Mouse (Mus musculus): ENCODE measurements around the gene Vegfb. TPM values are rescaled to one million over a fixed set of nuclear protein-coding genes. Genes with fewer than 3 reads are reported as not detected.

The Vegfb gene
- 7.6 TPM for polyA plus RNA-seq (2017; shearing (Covaris generic))

DNA sequence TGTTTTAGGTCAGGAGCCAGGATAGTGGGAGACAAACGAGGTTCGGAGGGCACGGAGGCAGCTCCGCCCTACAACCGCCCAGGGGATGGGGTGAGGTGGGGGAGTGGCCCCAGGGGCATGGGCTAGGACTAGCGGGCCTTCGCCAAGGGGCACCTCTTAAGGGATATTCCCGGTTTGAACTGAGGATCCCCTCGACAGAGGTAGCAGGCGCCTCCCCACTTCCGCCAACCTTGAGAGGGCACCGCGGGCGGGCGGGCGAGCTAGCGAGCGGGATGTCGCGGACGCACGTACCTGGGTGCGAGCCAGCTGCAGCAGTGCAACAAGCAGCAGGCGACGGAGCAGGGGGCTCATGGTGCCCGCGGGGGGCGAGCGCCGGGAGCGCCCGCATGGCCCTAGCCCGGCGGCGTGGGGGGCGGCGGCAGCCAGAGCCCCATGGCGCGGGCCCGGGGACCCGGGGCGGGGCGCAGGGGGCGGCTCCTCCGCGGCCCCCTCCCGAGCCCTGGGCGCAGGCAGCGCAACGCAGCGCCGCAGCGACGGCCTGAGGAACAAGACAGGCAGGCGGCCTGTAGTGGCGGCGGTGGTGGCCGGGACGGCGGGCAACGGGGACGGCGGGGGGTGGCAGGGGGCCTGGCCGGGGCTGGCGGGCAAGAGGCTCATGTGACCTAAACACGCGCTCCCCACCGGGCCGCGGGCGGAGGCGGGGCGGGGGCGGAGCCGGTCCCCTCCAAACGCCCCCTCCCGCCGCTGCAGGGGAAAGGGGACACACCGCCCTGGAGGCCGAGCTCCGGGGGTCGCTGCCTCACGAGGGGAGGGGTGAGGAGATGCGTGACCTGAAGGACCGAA, at the start of gene Vegfb:
Gene Vegfb (minus strand): TSS at position 591 of the 843 bp plus-strand sequence.

DNA sequence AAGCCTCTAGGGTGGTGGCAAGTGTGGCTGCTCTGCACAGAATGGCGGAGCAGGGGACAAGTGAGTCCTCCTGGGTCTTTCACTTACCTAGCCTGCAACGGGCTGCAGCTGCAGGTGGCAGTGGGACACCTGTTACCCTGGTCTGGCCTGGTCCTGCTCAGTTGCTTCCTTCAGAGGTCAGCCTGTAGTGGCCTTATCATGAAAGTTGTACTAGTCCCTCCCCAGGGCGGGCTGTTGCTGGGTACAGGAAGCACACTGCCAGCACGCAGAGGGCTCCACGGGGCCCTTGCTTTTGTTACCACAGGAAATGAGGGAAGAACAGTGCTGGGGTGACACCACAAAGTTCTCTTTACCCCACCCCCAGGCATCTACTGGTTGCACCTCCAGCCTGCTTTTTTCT, 31.7 kb upstream of the Vegfb start, which contains the start of gene Fermt3:
Gene Fermt3 (minus strand): TSS at position 279 of the 400 bp plus-strand sequence.

DNA sequence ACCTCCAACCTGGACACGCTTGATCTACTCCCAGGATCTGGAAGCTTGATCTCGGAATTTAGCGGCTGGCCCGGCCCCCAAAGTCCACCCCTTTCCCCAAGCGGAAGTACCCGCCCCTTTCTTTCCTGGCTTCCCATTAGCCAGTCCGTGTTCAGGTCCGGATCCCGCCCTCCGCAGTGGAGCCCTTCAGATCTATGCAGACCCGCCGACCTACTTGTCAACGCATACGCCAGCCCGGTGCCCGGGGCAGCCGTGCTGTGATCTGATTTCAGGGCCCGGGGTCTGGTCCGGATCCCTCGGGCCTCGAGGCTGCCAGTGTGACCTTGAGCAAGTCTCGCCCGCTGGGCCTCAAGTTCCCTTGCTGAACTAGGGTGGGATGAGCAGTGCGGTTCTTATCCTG, 8.6 kb upstream of the Vegfb start, which contains the start of the genes Nudt22 and Trpt1:
Gene Nudt22 (minus strand): TSS at position 112 of the 400 bp plus-strand sequence.
Gene Trpt1 (plus strand): TSS at position 126 of the 400 bp plus-strand sequence.

DNA sequence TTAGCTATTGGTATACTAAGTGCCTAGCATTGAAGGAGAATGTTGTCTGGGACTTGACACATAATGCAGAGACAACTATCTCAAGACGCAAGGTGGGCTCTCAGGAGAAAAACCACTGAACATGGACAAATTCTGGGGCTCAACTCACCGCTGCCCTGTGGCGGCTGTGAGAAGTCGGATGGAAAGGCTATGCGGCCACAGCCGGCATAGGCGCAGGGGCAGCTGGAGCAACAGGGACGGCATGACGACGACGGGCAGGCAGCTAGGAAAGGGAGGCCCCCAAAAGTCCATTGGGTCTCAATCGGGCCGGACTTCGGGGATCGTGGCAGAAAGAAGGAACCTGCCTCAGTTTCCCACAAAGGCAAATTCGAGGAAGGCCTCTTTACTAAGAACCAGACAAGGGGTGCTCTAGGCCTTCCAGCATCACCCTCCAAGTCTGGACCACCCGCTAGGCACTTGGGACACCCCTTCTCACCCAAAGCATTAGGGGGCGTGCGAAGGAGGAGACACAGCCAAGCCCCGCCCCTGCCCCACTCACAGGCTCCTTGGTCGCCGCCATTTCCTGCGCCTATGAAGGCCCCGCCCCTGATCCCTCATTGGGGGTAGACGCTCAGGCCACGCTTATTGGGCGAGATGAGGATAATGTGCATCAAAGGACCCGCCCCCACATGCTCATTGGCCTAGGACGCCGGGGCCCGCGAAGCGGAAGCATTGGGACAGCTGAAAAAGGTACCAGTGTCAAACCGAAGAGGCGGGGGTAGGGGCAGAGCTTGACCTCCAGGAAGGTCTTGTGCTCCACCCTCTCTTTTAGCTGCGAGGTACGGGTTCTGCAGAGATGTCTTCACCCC, 4.8 kb upstream of the Vegfb start, which contains the start of gene Dnajc4:
Gene Dnajc4 (minus strand): TSS at position 562 of the 848 bp plus-strand sequence.

DNA sequence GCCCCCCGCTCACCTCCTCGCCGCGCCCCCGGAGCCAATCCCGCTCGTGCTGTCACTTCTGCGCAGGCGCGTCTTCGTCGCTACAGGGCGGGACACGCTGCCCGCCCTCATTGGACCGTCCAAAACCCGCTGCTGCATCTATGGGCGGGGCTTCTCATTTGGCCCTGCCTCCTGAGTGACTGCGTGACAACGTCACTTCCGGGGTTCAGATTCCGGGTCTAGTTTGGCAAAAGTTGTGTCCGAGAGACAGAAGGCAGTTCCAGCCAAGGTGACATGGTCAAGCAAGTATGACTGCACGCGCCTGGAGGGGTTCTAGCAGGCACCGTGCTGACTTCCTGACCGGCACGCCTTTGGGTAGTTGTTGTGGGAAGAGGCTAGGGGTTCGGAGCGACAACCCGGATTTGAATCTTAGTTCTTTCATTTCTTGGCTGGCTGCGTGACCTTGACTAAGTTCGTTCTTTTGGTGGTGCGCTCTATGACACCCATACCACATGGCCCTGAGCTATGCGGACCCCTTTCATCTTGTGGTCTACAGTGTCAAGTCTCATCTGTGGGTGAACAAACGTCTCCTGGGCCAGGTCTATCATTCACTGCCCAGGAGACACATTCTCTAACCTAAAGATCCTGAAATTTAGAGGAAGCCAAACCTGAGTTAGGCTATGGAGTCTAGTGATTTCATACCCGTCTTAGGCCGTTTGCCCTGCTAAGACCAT, 6.9 kb downstream of the Vegfb start, which contains the start of gene Fkbp2:
Gene Fkbp2 (minus strand): TSS at position 121 of the 713 bp plus-strand sequence.

DNA sequence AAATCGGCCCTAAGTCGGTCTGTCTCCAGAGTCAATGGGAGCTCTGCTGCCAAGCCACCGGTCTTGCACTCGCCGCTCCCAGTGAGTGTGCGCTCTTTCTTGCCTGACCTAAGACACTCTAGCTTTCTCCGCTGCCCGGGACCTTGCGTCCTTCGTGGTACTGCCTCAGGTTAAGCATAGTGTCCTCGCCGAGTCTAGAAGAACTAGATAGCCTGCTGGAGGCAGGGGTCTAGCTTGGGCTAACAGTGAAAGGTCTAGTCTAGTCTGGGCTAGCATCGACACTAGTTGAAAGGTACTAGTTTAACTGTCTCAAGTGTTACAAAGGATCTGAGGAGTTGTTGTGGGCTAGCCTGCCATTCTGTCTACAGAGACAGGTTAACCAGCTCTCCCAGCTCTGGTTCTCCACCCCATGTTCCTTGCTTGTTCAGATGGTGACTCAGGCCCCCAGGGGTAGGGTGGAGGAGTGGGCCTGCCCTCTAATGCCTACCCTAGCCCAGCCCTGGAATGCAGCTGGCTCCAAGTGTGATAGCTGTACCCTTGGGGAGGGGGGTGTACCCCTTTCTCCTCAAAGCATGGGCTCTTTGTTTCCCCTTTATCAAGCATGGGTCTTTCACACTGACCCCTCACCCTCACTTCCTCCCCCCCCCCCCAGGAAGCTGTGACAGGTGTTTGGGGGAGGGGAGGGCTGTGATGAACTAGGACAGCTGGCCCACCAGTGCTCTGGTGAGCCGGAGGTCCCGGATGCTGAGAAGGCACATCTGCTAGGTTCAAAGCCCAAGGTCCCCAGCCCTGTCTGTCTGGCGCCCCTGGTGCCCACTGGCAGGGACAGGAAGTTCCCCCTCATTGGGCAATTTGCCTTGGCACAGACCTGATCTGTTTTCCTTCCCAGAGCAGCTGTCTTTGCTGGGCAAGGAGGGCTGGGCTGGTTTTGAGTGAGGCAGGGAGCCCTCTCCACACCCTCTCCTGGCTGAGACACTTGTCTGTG, 11.6 kb downstream of the Vegfb start, which contains the start of gene Plcb3:
Gene Plcb3 (minus strand): TSS at position 934 of the 985 bp plus-strand sequence.

DNA sequence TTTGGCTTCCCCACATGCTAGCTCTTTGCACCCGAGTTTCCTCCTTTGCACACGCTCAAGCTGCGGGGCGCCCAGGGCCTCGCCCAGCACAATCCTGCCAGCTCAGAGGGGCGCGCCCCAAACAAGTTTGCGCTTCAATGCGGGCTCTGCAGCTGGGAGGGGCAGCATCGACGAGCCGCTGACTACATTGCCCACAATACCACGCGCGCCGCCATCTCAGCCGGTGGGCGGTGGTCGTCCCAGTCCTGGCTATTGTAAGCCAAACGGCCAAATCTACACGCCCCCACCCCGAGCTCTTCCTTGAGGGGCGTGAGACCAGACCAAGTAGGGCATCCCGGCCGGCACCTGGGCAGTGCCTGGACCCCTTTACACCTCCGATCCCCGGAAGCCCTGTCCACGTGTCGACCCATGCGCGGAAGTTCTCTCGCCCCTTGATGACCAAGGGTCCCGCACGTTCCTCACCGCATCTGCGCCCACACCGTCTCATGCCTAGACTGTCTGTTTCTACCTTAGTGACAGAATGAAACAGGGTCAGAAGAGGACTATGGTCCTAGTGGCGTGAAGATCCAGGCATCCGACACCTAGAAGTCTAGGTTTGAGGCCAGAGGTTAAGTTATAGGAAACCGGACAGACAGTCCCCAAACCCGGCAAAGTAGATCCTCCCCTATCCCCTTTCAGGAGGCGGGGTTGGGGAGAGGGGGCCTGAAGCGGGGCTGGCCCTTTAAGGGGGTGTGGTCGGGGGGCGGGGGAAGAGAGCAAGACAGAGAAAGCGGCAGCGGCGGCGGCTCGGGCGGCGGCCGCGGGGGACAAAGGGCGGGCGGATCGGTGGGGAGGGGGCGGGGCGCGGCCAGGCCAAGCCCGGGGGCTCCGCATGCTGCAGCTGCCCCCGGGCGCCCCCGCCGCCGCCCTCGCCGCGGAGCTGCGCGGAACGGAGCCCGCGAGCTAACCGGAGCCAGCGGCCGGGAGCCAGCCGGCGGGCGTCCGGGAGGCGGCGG, 12.9 kb downstream of the Vegfb start, which contains the start of gene Ppp1r14b:
Gene Ppp1r14b (plus strand): TSS at position 758 of the 995 bp plus-strand sequence.

DNA sequence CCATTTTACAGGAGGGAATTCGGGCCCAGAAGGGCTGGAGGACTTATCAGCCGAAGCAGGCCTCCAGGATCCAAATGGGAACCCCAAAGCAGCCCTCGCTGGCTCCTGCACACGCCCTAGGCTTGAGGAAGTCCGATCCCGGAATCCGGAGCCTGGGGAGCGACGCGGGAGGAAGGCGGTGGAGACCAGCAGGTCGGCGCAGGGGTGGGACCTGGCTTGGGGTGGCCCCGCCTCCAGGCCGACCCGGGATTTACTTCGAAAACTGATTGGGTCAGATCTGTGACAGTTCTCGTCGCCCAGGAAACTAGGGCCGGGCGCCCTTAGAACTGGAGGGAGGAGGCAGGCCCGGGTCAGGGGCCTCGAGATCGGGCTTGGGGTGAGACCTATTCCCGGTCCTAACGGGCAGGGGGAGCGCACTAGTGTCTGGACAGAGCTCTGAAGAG, 45.2 kb downstream of the Vegfb start, which contains the start of gene Gpr137:
Gene Gpr137 (minus strand): TSS at position 232 of the 443 bp plus-strand sequence.

DNA sequence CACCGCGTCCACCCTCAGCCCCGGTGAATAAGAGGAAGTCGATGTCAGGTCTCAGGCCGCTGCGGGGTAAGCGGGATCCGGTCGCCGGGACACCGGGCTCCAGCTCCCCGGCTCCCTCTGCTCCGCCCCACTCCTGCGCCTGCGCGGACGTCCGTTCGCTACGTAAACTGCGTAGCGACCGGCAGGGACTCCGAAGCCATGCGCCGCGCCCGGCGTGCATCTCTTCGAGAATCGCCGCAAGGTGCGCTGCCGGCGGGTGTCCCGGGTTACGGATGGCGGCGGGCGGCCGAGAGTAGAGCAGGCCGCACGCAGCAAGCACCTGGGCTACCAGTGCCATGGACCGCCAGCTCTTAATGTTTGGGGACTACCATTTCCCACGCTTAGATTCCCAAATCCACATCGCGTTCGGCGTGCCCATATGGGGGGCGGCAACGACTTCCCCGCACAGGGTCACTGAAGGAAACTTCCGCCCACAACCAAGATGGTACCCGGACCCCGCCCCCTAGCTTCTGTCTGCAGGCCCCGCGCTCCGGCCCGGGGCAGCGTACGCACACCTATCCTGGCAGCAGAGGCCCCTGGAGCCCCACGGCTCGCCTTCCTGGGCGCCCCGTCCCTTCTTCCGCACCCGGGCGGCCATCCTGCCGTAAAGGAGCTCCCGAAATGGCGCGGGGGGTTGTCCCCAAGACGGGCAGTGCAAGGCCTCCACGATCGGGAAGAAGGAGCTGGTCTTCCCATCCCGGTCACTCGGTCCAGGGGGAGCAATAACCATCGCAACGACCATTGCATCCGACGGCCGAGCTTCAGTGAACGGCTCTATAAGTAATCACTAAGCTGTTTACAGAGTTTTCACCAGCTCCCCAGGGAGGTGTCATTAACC, 45.8 kb downstream of the Vegfb start, which contains the start of gene Bad:
Gene Bad (plus strand): TSS at position 490 of the 877 bp plus-strand sequence.

DNA sequence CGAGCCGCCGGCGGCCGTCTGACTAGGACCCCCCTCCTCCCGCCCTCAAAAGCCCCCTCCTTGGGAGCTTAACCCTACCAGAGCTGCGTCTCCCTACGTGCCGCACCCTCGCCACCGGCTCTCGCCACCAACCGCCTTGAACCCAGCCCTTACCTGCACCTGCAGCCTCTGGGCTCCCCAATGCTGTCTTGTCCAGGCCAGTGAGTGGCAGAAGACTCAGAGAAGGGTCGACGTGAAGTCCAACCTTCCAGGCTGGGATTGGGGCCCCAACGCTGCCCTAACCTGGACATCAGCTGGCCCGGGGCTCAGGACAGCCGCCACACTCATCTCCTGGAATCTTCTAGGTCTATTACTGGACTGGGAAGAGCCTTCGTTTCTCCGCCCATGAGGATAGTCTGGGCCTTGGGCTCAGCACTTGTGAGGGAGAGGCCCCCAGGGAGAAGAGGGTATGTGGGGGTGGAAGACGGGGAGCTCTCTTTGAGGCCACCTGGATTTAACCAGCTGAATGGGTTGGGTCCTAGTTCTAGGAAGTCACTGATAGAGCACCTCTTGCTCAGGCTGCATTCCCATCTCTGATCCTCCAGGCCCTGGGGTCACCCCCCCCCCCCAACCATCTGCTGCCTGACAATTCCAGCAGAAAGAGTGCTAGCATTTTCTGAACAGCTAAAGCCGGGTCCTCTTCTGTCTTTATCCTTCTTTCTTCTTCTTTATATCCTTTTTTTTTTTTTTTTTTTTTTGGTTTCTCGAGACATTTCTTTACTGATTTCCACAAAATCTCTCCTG, 53.1 kb downstream of the Vegfb start, which contains the start of gene Kcnk4:
Gene Kcnk4 (minus strand): TSS at position 321 of the 783 bp plus-strand sequence.

Other genes starting within 250 kb of the Vegfb start
- 34.8 TPM for gene Rps6ka4, start 147.0 kb downstream of the Vegfb start, polyA plus RNA-seq (2017; shearing (Covaris generic))
- gene Ccdc88b, start 129.4 kb downstream of the Vegfb start, polyA plus RNA-seq (2017; shearing (Covaris generic)), result 52.3 TPM
- gene Trmt112, start 78.0 kb downstream of the Vegfb start, polyA plus RNA-seq (2017; shearing (Covaris generic)), result 128 TPM
- gene Prdx5, start 77.5 kb downstream of the Vegfb start, polyA plus RNA-seq (2017; shearing (Covaris generic)), result 157 TPM
- 17.7 TPM for gene Esrra, start 65.8 kb downstream of the Vegfb start, polyA plus RNA-seq (2017; shearing (Covaris generic))
- gene Catsperz, start 62.3 kb downstream of the Vegfb start, polyA plus RNA-seq (2017; shearing (Covaris generic)), result not detected
- gene Kcnk4, start 53.1 kb downstream of the Vegfb start, polyA plus RNA-seq (2017; shearing (Covaris generic)), result 1.1 TPM
- gene Bad, start 45.8 kb downstream of the Vegfb start, polyA plus RNA-seq (2017; shearing (Covaris generic)), result 10.4 TPM
- gene Gpr137, start 45.2 kb downstream of the Vegfb start, polyA plus RNA-seq (2017; shearing (Covaris generic)), result 8.6 TPM
- gene Ppp1r14b, start 12.7 kb downstream of the Vegfb start, polyA plus RNA-seq (2017; shearing (Covaris generic)), result 89.2 TPM
- 10.4 TPM for gene Plcb3, start 11.2 kb downstream of the Vegfb start, polyA plus RNA-seq (2017; shearing (Covaris generic))
- gene Fkbp2, start 7.2 kb downstream of the Vegfb start, polyA plus RNA-seq (2017; shearing (Covaris generic)), result 18.3 TPM
- gene Dnajc4, start 4.9 kb upstream of the Vegfb start, polyA plus RNA-seq (2017; shearing (Covaris generic)), result 46.4 TPM
- 13.0 TPM for gene Nudt22, start 8.5 kb upstream of the Vegfb start, polyA plus RNA-seq (2017; shearing (Covaris generic))
- 6.6 TPM for gene Trpt1, start 8.5 kb upstream of the Vegfb start, polyA plus RNA-seq (2017; shearing (Covaris generic))
- gene Fermt3, start 31.8 kb upstream of the Vegfb start, polyA plus RNA-seq (2017; shearing (Covaris generic)), result 194 TPM
- 217 TPM for gene Stip1, start 52.3 kb upstream of the Vegfb start, polyA plus RNA-seq (2017; shearing (Covaris generic))
- 16.7 TPM for gene Macrod1, start 69.2 kb upstream of the Vegfb start, polyA plus RNA-seq (2017; shearing (Covaris generic))
- 0.11 TPM for gene Flrt1, start 118.1 kb upstream of the Vegfb start, polyA plus RNA-seq (2017; shearing (Covaris generic))
- 58.0 TPM for gene Otub1, start 218.7 kb upstream of the Vegfb start, polyA plus RNA-seq (2017; shearing (Covaris generic))
- gene Cox8a, start 230.0 kb upstream of the Vegfb start, polyA plus RNA-seq (2017; shearing (Covaris generic)), result 505 TPM